In genomic region chr17:7262620-7263019, GRCm38 (mm10) we compare ENCODE assay signal across 21 mouse cellular contexts.
"Had no signal": no experiment of that assay in that cellular context is flagged by ENCODE, and none has a peak within 500 bp of the region (broad histone marks: within the 10 kb centered on the region; RNA-seq: fewer than 3 reads in every experiment).

No protein-coding gene starts in this region.

- H3K4me3 ChIP-seq: limb, embryonic 12.5 days; limb, embryonic 15.5 days; midbrain, embryonic 12.5 days; midbrain, embryonic 15.5 days; neural tube, embryonic 12.5 days; neural tube, embryonic 15.5 days had no signal

- DNase-seq: kidney, adult 8-10 months; left cerebral cortex, postnatal 4 days; liver, postnatal 0 days; right cerebral cortex, adult 18-20 months; right cerebral cortex, postnatal 14 days; right cerebral cortex, postnatal 4 days; thymus, adult 2 months; thymus, postnatal 14 days; thymus, postnatal 4 days had no signal

- H3K27ac ChIP-seq: limb, embryonic 15.5 days; liver, embryonic 14.5 days; macrophage; midbrain, embryonic 12.5 days; midbrain, embryonic 15.5 days; neural tube, embryonic 12.5 days; neural tube, embryonic 15.5 days; stomach, postnatal 0 days had no signal

- ATAC-seq: liver, postnatal 0 days; lung, postnatal 0 days; midbrain, embryonic 15.5 days had no signal

- H3K9me3 ChIP-seq: limb, embryonic 12.5 days; limb, embryonic 15.5 days; midbrain, embryonic 12.5 days; midbrain, embryonic 15.5 days; neural tube, embryonic 12.5 days; neural tube, embryonic 15.5 days had no signal

- H3K36me3 ChIP-seq: limb, embryonic 15.5 days; midbrain, embryonic 15.5 days; neural tube, embryonic 15.5 days had no signal

- H3K9ac ChIP-seq: limb, embryonic 12.5 days; limb, embryonic 15.5 days; liver, embryonic 14.5 days; liver, postnatal 0 days; lung, embryonic 14.5 days; midbrain, embryonic 12.5 days; midbrain, embryonic 15.5 days; neural tube, embryonic 12.5 days; neural tube, embryonic 15.5 days had no signal

- H3K4me2 ChIP-seq: limb, embryonic 12.5 days; limb, embryonic 15.5 days; liver, embryonic 11.5 days; lung, embryonic 14.5 days; midbrain, embryonic 12.5 days; midbrain, embryonic 15.5 days; neural tube, embryonic 12.5 days; neural tube, embryonic 15.5 days had no signal

- H3K27me3 ChIP-seq: limb, embryonic 12.5 days; limb, embryonic 15.5 days; midbrain, embryonic 12.5 days; midbrain, embryonic 15.5 days; neural tube, embryonic 12.5 days; neural tube, embryonic 15.5 days had no signal
